Mouse (Mus musculus) inflammation-experienced regulatory T-cells (primary cell): Measurements from ENCODE around the gene Olfr66. TPM values are rescaled to one million over a fixed set of nuclear protein-coding genes. Genes with fewer than 3 reads are reported as not detected.

Experiments
- polyA plus RNA-seq, 2 experiments: library from polyadenylated mRNA; unstranded; fragments of 100-300 nt; shearing (Covaris generic); gene quantifications; one replicate each; pipeline ENCODE4 v1.2.1; 2017

Olfr66 gene
- not detected for polyA plus RNA-seq

DNA sequence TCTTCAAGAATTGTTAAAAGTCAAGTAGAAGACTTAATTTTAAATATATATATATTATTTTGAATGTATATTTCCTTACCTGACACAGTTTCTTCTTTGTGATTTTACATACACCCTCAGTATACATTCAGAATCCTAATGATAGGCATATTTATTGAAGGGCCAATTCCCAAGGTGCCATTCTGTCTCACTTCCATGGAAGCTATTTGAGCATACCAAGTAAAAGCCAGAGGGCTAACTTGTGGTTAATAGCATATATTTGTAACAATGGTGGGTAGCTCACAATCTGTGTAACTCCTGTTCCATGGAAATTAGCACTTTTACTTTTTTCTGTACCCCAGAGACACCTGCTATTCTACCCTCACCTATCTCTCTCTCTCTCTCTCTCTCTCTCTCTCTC, at the start of gene Olfr66:
TSS of gene Olfr66 (minus strand) at position 101 of the 400 bp plus-strand sequence.

DNA sequence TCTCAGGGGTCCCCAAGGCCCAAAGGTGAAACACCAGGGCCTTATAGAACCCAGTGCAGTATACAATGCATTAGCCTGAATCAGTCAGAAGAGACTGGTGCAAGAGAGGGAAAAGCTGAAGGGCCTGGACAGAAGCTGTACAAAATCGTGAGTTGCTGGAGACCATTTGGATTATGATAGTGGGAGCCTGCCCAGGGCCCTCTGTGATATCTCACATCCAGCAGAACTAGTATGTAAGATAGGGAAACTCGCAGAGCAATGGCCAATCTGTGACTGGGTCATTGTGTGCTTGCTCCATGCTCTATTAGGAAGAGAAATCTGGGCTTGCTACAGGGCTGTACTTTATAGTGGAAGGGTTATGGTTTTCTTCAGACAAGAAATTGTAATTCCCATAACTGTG, 48.2 kb upstream of the Olfr66 start, which contains the start of gene Olfr632:
TSS of gene Olfr632 (plus strand) at position 84 of the 400 bp plus-strand sequence.

DNA sequence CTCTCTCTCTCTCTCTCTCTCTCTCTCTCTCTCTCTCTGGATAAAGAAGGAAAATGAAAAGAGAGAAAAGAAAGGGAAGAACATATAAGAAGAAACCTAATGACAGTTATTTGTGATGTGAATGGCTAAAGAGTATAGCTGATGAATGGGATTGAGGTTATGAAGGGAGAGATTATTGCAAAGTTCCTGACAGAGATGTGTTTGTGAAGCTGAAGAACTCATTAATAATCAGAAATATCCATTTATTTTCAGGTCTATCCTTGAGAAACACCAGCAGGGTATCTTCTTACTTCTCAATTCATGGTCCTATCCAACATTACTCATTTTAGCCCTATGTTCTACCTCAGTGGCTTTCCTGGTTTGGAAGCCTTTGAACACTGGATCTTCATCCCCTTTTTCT, 42.5 kb upstream of the Olfr66 start, which contains the start of gene Olfr631:
TSS of gene Olfr631 (plus strand) at position 301 of the 400 bp plus-strand sequence.

DNA sequence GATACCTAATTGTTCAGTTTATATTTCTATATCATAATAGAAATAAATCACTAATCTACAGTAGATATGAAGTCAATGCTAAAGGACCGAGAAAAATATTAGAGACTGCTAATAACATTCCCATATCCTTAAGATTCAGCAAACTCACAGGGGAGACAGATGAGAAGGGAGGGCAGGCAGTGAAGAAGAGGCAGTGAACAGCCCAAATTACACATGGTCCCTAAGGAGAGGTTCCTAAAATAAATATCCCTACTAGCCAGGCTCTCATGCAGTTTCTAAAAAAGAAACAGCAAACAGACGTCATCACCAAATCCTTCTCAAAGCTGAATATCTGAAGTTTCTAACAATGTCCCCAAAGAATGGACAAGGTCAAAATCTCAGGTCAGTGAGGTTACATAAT, 17.1 kb upstream of the Olfr66 start, which contains the start of gene Olfr65:
TSS of gene Olfr65 (plus strand) at position 301 of the 400 bp plus-strand sequence.

DNA sequence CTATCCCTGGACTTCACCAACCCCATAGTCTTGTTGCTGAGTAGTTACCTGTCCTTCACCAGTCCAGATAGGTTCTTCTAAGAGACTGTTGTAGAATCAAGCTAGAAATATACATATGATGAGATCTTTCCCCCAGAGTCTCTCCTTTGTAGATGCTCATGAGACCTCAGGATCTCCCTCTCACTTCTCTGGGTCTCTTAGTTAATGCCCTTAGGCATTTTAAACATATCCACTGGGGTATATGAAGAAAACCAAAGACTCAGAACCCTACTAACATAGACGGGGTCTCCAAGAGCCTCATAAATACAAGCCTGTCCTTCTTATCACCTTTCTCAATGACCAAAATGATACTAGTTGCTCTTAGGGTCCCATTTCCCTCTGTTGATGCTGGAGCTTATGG, 8.3 kb upstream of the Olfr66 start, which contains the start of gene Olfr64:
TSS of gene Olfr64 (minus strand) at position 101 of the 400 bp plus-strand sequence.

DNA sequence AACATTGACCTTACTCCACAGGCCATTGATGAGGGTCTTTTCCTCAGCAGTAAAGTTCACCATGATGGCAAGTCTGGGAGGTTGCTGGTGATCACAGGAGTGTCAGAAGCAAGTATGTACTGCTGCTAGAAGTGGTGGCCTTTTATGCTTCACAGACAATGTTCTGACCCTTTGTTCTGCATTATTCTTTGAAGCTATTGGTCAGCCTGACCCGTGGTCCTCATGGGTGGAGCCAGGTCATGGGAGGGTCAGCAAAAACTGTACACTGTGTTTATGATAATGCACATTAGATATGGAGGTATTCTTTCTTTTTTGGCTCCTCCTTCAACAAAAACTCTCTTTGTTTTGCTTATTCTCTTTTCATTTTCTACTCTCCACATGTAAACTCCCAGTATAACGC, 33.0 kb downstream of the Olfr66 start, which contains the start of gene Hbb-y:
TSS of gene Hbb-y (minus strand) at position 127 of the 400 bp plus-strand sequence.

DNA sequence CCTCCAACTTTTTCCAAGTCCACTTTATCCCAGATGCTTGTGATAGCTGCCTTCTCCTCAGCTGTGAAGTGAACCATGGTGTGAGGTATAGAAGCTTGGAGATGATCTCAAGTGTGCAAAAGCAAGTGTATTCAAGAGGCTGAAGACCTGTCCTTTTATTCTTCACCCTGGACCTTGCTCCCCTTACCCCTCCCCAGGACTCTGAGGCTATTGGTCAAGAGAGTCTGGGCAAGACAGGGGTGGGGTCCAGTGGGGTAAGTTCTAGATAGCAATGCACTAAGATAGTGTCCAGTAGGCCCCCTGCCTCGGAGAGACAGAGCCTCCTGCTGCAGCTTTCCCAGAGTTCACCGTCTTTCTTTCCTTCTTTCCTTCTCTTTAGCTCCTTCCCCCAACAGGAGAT, 43.0 kb downstream of the Olfr66 start, which contains the start of gene Hbb-bh1:
TSS of gene Hbb-bh1 (minus strand) at position 131 of the 400 bp plus-strand sequence.

DNA sequence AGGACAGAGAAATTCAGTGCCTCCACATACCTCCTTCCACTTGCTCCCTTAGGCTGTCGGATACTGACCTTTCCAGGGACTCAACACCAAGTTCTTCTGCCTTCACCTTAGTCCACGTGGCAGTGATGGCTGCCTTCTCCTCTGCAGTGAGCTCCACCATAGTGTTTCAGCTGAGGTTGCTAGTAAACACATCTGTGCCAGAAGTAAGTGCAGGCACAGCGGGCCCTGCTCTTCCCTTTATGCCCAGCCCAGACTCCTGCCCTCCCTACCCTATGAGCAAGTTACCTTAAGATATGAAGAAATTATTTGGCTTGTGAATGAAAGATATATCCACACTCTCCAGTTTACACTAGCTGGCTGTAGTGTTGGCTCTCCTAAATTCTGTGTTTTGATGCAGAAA, 45.8 kb downstream of the Olfr66 start, which contains the start of gene Hbb-bh2:
TSS of gene Hbb-bh2 (minus strand) at position 253 of the 400 bp plus-strand sequence.

Other genes starting within 250 kb of the Olfr66 start
- gene Olfr622, start 243.6 kb downstream of the Olfr66 start, polyA plus RNA-seq, result not detected
- not detected for gene Olfr623, start 222.6 kb downstream of the Olfr66 start, polyA plus RNA-seq
- gene Olfr624, start 215.1 kb downstream of the Olfr66 start, polyA plus RNA-seq, result under 1 TPM; 0.05 to 0.10 TPM
- not detected for gene Olfr625-ps1, start 203.5 kb downstream of the Olfr66 start, polyA plus RNA-seq
- gene Olfr243, start 171.6 kb downstream of the Olfr66 start, polyA plus RNA-seq, result not detected
- gene Olfr628, start 155.9 kb downstream of the Olfr66 start, polyA plus RNA-seq, result not detected
- not detected for gene Olfr629, start 141.3 kb downstream of the Olfr66 start, polyA plus RNA-seq
- gene Olfr630, start 128.9 kb downstream of the Olfr66 start, polyA plus RNA-seq, result not detected
- not detected for gene Olfr69, start 114.7 kb downstream of the Olfr66 start, polyA plus RNA-seq
- not detected for gene Olfr68, start 106.6 kb downstream of the Olfr66 start, polyA plus RNA-seq
- gene Olfr67, start 94.4 kb downstream of the Olfr66 start, polyA plus RNA-seq, result not detected
- gene Hbb-bt, start 72.3 kb downstream of the Olfr66 start, polyA plus RNA-seq, result 10 to 100 TPM in 1 of 2 experiments, under 1 TPM in 1; 0.96 to 10.7 TPM
- gene Hbb-bs, start 58.2 kb downstream of the Olfr66 start, polyA plus RNA-seq, result 10 to 100 TPM; 11.6 to 54.5 TPM
- gene Hbb-bh2, start 45.7 kb downstream of the Olfr66 start, polyA plus RNA-seq, result 1 to 10 TPM in 1 of 2 experiments, under 1 TPM in 1; 0.29 to 2.1 TPM
- 1 to 10 TPM; 1.6 to 7.8 TPM for gene Hbb-bh1, start 43.1 kb downstream of the Olfr66 start, polyA plus RNA-seq
- gene Hbb-y, start 33.0 kb downstream of the Olfr66 start, polyA plus RNA-seq, result under 1 TPM in 1 of 2 experiments, not detected in 1; 0.77 TPM
- gene Olfr64, start 8.2 kb upstream of the Olfr66 start, polyA plus RNA-seq, result under 1 TPM; 0.05 to 0.42 TPM
- gene Olfr65, start 17.2 kb upstream of the Olfr66 start, polyA plus RNA-seq, result not detected
- not detected for gene Olfr631, start 42.6 kb upstream of the Olfr66 start, polyA plus RNA-seq
- gene Olfr632, start 48.1 kb upstream of the Olfr66 start, polyA plus RNA-seq, result not detected
- gene Olfr633, start 58.2 kb upstream of the Olfr66 start, polyA plus RNA-seq, result not detected
- gene Olfr635, start 84.9 kb upstream of the Olfr66 start, polyA plus RNA-seq, result under 1 TPM; 0.06 to 0.16 TPM
- gene Olfr638, start 112.5 kb upstream of the Olfr66 start, polyA plus RNA-seq, result not detected
- gene Olfr639, start 131.1 kb upstream of the Olfr66 start, polyA plus RNA-seq, result under 1 TPM; 0.04 to 0.12 TPM
- gene Olfr640, start 139.3 kb upstream of the Olfr66 start, polyA plus RNA-seq, result not detected
- gene Olfr641, start 149.2 kb upstream of the Olfr66 start, polyA plus RNA-seq, result not detected
- gene Olfr642, start 166.4 kb upstream of the Olfr66 start, polyA plus RNA-seq, result under 1 TPM in 1 of 2 experiments, not detected in 1; 0.06 TPM
- under 1 TPM; 0.05 to 0.47 TPM for gene 4930516K23Rik, start 175.2 kb upstream of the Olfr66 start, polyA plus RNA-seq
- under 1 TPM in 1 of 2 experiments, not detected in 1; 0.17 TPM for gene Olfr644, start 185.6 kb upstream of the Olfr66 start, polyA plus RNA-seq
- gene Olfr645, start 199.2 kb upstream of the Olfr66 start, polyA plus RNA-seq, result under 1 TPM in 1 of 2 experiments, not detected in 1; 0.29 TPM
- under 1 TPM in 1 of 2 experiments, not detected in 1; 0.31 TPM for gene Olfr646, start 218.6 kb upstream of the Olfr66 start, polyA plus RNA-seq
- not detected for gene Ubqln5, start 243.6 kb upstream of the Olfr66 start, polyA plus RNA-seq